Comparison of ENCODE assay signal across 8 mouse cellular contexts in the genomic region with DNA sequence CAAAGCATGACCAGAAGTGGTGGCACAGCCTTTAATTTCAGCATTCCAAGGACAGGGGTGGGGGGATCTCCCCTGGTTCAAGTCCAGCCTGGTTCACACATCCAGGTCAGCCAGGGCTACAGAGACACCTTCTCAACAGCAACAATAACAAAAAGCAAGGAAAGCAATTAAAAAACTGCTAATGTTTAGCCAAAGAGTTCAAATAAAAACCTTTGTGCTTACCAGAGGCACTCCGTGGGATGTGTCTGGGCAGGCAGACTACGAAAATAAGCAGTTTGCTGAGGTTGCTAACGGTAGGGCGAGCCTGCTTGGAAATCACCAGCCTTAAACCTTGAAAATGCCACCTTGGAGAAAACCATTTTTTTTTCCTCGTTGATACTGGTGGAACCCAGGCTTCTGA. TPM values are rescaled to one million over a fixed set of nuclear protein-coding genes. Genes with fewer than 3 reads are reported as not detected.
A peak's percentile ranks its signal among the peaks of the same experiment; 100 is the strongest.
DNase-seq lines count a peak whose midpoint lies in the region; ATAC-seq and TF ChIP-seq lines count a peak whose summit lies in the region.

A gene (plus strand): TSS at position 221 of the 400 bp plus-strand sequence.

- no peak for DNase-seq in heart, adult 2 months
- DNase-seq in heart, adult 9 months (ENCODE audit: low spot score in 2 of 2): no peak
- no peak for DNase-seq in brain, embryonic 14.5 days (ENCODE audit: low read depth)
- no peak for DNase-seq in gonadal fat pad, adult 2 months (ENCODE audit: low read depth)
- DNase-seq in kidney, adult 11 months: peak; percentile 60
- DNase-seq in T-cell, adult 2 months (ENCODE audit: low spot score): no peak

- no peak for TF ChIP-seq EP300 in heart, adult 2 months (IDR thresholded peaks at IDR 0.05; ENCODE audit: insufficient read depth, low read depth, low read length)

- H3K4me2 ChIP-seq in limb, embryonic 15.5 days: no peak within 1 kb of the TSS
- H3K4me2 ChIP-seq in stomach, embryonic 15.5 days: no peak within 1 kb of the TSS

- WGBS in heart, adult 2 months: 85% methylated on average over 5 of the region's 5 CpGs
- WGBS in limb, embryonic 15.5 days: 59% methylated on average over 5 of the region's 5 CpGs
- 74% methylated on average over 5 of the region's 5 CpGs for WGBS in stomach, embryonic 15.5 days

- no peak for ATAC-seq in limb, embryonic 15.5 days (ENCODE audit: insufficient number of reproducible peaks, low FRiP score, low TSS enrichment, low read depth)
- no peak for ATAC-seq in stomach, embryonic 15.5 days (ENCODE audit: insufficient read depth, low FRiP score, low read depth)

- H3K4me1 ChIP-seq in heart, adult 2 months (ENCODE audit: control insufficient read depth, insufficient read depth, low read length): peaks cover 3% of the 10 kb centered on the region
- peaks cover 11% of the 10 kb centered on the region for H3K4me1 ChIP-seq in limb, embryonic 15.5 days
- peaks cover 12% of the 10 kb centered on the region; the same call in 1 of the 2 replicates for H3K4me1 ChIP-seq in stomach, embryonic 15.5 days

- no peak within 1 kb of the TSS for H3K9ac ChIP-seq in heart, adult 2 months (ENCODE audit: low read depth, low read length)
- H3K9ac ChIP-seq in limb, embryonic 15.5 days: no peak within 1 kb of the TSS
- H3K9ac ChIP-seq in stomach, embryonic 15.5 days: no peak within 1 kb of the TSS

- H3K79me2 ChIP-seq in heart, adult 2 months (replicated peaks; ENCODE audit: control insufficient read depth, insufficient read depth, low read length): peaks cover 2% of the 10 kb centered on the region

- H3K9me3 ChIP-seq in limb, embryonic 15.5 days: no peaks in the 10 kb centered on the region
- H3K9me3 ChIP-seq in stomach, embryonic 15.5 days: no peaks in the 10 kb centered on the region

- TF ChIP-seq POLR2A in heart, adult 2 months (IDR thresholded peaks at IDR 0.05; ENCODE audit: insufficient read depth, low read depth, low read length): no peak
- TF ChIP-seq POLR2A in brain, embryonic 14.5 days (IDR thresholded peaks at IDR 0.05; ENCODE audit: borderline replicate concordance, extremely low read depth, insufficient read depth, insufficient read length, poor library complexity, severe bottlenecking): no peak

- intact Hi-C loops in heart, adult 2 months (cut with DNase I): loop anchor here (5.0 kb wide), 2 partner anchors 34 to 121 kb away; no protein-coding TSS in a partner anchor

- no peak within 1 kb of the TSS for H3K4me3 ChIP-seq in heart, adult 2 months
- no peak within 1 kb of the TSS for H3K4me3 ChIP-seq in limb, embryonic 15.5 days
- no peak within 1 kb of the TSS for H3K4me3 ChIP-seq in stomach, embryonic 15.5 days (replicated peaks)

- no peaks in the 10 kb centered on the region for H3K27me3 ChIP-seq in heart, adult 2 months (ENCODE audit: control insufficient read depth, insufficient read depth, low read length)
- H3K27me3 ChIP-seq in limb, embryonic 15.5 days: no peaks in the 10 kb centered on the region
- no peaks in the 10 kb centered on the region for H3K27me3 ChIP-seq in stomach, embryonic 15.5 days (replicated peaks)

- H3K36me3 ChIP-seq in heart, adult 2 months (ENCODE audit: control insufficient read depth, insufficient read depth, low read length): no peaks in the 10 kb centered on the region
- no peaks in the 10 kb centered on the region for H3K36me3 ChIP-seq in limb, embryonic 15.5 days
- no peaks in the 10 kb centered on the region for H3K36me3 ChIP-seq in stomach, embryonic 15.5 days

- H3K27ac ChIP-seq in heart, adult 2 months: no peak within 1 kb of the TSS
- H3K27ac ChIP-seq in limb, embryonic 15.5 days: no peak within 1 kb of the TSS
- no peak within 1 kb of the TSS for H3K27ac ChIP-seq in stomach, embryonic 15.5 days

- no peak for TF ChIP-seq CTCF in heart, adult 2 months (IDR thresholded peaks at IDR 0.05)
- no peak for TF ChIP-seq CTCF in brain, embryonic 14.5 days (IDR thresholded peaks at IDR 0.05; ENCODE audit: borderline replicate concordance, extremely low read depth, insufficient read depth, insufficient read length)

RNA-seq across cellular contexts. Expression of the gene that starts here (rescaled TPM):
- total RNA-seq in heart, adult 2 months (2021): 10 to 100 TPM; 21.0 to 24.6 TPM
- polyA plus RNA-seq in heart, adult 2 months (2012; rRNA removed): 32.5 and 44.8 TPM in 2 replicates
- polyA plus RNA-seq in brain, embryonic 14.5 days (2012; rRNA removed): 192 and 242 TPM in 2 replicates
- polyA plus RNA-seq in gonadal fat pad, adult 2 months (2012; rRNA removed): 49.8 and 58.1 TPM in 2 replicates
- polyA plus RNA-seq in limb, embryonic 15.5 days (2015; fragmentation: Nextera tagmentation; extraction: Ambion mirVana): 226 and 241 TPM in 2 replicates
- 257 and 262 TPM in 2 replicates for polyA plus RNA-seq in stomach, embryonic 15.5 days (2015; fragmentation: Nextera tagmentation; extraction: Ambion mirVana)
